Mouse (Mus musculus): ENCODE data around the gene Cyp26c1. TPM values are rescaled to one million over a fixed set of nuclear protein-coding genes. Genes with fewer than 3 reads are reported as not detected.

Cyp26c1 gene
- polyA plus RNA-seq, 1 experiment from 2014 or later: not detected

- Histone ChIP-seq H3K36me3 (replicated peaks; ENCODE audit: insufficient read depth, low read length) (peaks cover 10% of the 10 kb centered on the region), H3K9me3 (ENCODE audit: low read length) (no peaks in the 10 kb centered on the region), H3K4me1 (ENCODE audit: insufficient read depth) (peaks cover 6% of the 10 kb centered on the region), H3K4me3 (ENCODE audit: low read depth, low read length) (no peak overlapping the region), H3K9ac (replicated peaks) (no peak overlapping the region), H3K27ac (ENCODE audit: low read depth) (no peak overlapping the region), H3K27me3 (ENCODE audit: insufficient read depth, low read length) (peaks cover 52% of the 10 kb centered on the region), H3K4me2 (ENCODE audit: low read depth, low read length) (no peak overlapping the region)
- TF ChIP-seq EP300 (IDR thresholded peaks at IDR 0.05; ENCODE audit: low read depth) (no peak), CTCF (IDR thresholded peaks at IDR 0.05; ENCODE audit: low read depth) (no peak)
- 64% methylated on average over 5 of the region's 5 CpGs for WGBS (ENCODE audit: insufficient replicate concordance)
- no peak for DNase-seq
- ATAC-seq: no peak
These were observed 4.1 kb downstream of the Cyp26c1 start for GRCm38 (mm10) chr19:37689478-37689877.

GRCm38 (mm10) chr19:37690716-37691115 is 5.3 kb downstream of the Cyp26c1 start:
- TF ChIP-seq EP300 (IDR thresholded peaks at IDR 0.05; ENCODE audit: low read depth): no peak
- peak; percentile 26; the same call in 1 of the 2 replicates for TF ChIP-seq CTCF (IDR thresholded peaks at IDR 0.05; ENCODE audit: low read depth)
- no peaks in the 10 kb centered on the region for H3K9me3 ChIP-seq (ENCODE audit: low read length)
- WGBS (ENCODE audit: insufficient replicate concordance): 36% methylated on average over 29 of the region's 29 CpGs
- peaks cover 6% of the 10 kb centered on the region for H3K4me1 ChIP-seq (ENCODE audit: insufficient read depth)
- ATAC-seq (no peak), DNase-seq (no peak)
- H3K9ac ChIP-seq (replicated peaks): no peak overlapping the region
- no peak overlapping the region for H3K4me2 ChIP-seq (ENCODE audit: low read depth, low read length)
- peaks cover 63% of the 10 kb centered on the region for H3K27me3 ChIP-seq (ENCODE audit: insufficient read depth, low read length)
- no peak overlapping the region for H3K4me3 ChIP-seq (ENCODE audit: low read depth, low read length)
- peaks cover 6% of the 10 kb centered on the region for H3K36me3 ChIP-seq (replicated peaks; ENCODE audit: insufficient read depth, low read length)
- H3K27ac ChIP-seq (ENCODE audit: low read depth): no peak overlapping the region

GRCm38 (mm10) chr19:37692879-37693278 is 7.5 kb downstream of the Cyp26c1 start:
- ATAC-seq (no peak), DNase-seq (peak; percentile 47)
- peaks cover 78% of the 10 kb centered on the region for H3K27me3 ChIP-seq (ENCODE audit: insufficient read depth, low read length)

GRCm38 (mm10) chr19:37695146-37695545 is 9.8 kb downstream of the Cyp26c1 start:
- no peak for DNase-seq
- H3K36me3 ChIP-seq (replicated peaks; ENCODE audit: insufficient read depth, low read length): no peaks in the 10 kb centered on the region

More at GRCm38 (mm10) chr19:37692879-37693278, 7.5 kb downstream of the Cyp26c1 start:
- H3K9ac ChIP-seq (replicated peaks): no peak overlapping the region
- H3K27ac ChIP-seq (ENCODE audit: low read depth): no peak overlapping the region
- no peaks in the 10 kb centered on the region for H3K36me3 ChIP-seq (replicated peaks; ENCODE audit: insufficient read depth, low read length)
- peak overlapping the region; percentile 32 for H3K4me3 ChIP-seq (ENCODE audit: low read depth, low read length)
- peaks cover 18% of the 10 kb centered on the region for H3K4me1 ChIP-seq (ENCODE audit: insufficient read depth)
- no peak for TF ChIP-seq CTCF (IDR thresholded peaks at IDR 0.05; ENCODE audit: low read depth)
- no peak for TF ChIP-seq EP300 (IDR thresholded peaks at IDR 0.05; ENCODE audit: low read depth)
- peak overlapping the region; percentile 55 for H3K4me2 ChIP-seq (ENCODE audit: low read depth, low read length)
- no peaks in the 10 kb centered on the region for H3K9me3 ChIP-seq (ENCODE audit: low read length)
- 7% methylated on average over 40 of the region's 40 CpGs for WGBS (ENCODE audit: insufficient replicate concordance)

GRCm38 (mm10) chr19:37695762-37696602 is 10.6 kb downstream of the Cyp26c1 start:
- H3K4me3 ChIP-seq (ENCODE audit: low read depth, low read length): peak overlapping the region; percentile 40

More at GRCm38 (mm10) chr19:37695146-37695545, 9.8 kb downstream of the Cyp26c1 start:
- 50% methylated on average over 13 of the region's 13 CpGs for WGBS (ENCODE audit: insufficient replicate concordance)
- no peaks in the 10 kb centered on the region for H3K9me3 ChIP-seq (ENCODE audit: low read length)
- no peak for TF ChIP-seq CTCF (IDR thresholded peaks at IDR 0.05; ENCODE audit: low read depth)
- peaks cover 21% of the 10 kb centered on the region for H3K4me1 ChIP-seq (ENCODE audit: insufficient read depth)
- ATAC-seq: no peak
- H3K27me3 ChIP-seq (ENCODE audit: insufficient read depth, low read length): peaks cover 97% of the 10 kb centered on the region
- H3K4me3 ChIP-seq (ENCODE audit: low read depth, low read length): no peak overlapping the region
- H3K27ac ChIP-seq (ENCODE audit: low read depth): no peak overlapping the region
- H3K4me2 ChIP-seq (ENCODE audit: low read depth, low read length): no peak overlapping the region
- no peak overlapping the region for H3K9ac ChIP-seq (replicated peaks)

GRCm38 (mm10) chr19:37696603-37697334 is 11.4 kb downstream of the Cyp26c1 start:
- Histone ChIP-seq H3K4me3 (ENCODE audit: low read depth, low read length) (peak overlapping the region; percentile 40), H3K4me2 (ENCODE audit: low read depth, low read length) (peak overlapping the region; percentile 66), H3K9me3 (ENCODE audit: low read length) (no peaks in the 10 kb centered on the region), H3K9ac (replicated peaks) (no peak overlapping the region), H3K27ac (ENCODE audit: low read depth) (no peak overlapping the region), H3K36me3 (replicated peaks; ENCODE audit: insufficient read depth, low read length) (no peaks in the 10 kb centered on the region), H3K27me3 (ENCODE audit: insufficient read depth, low read length) (peaks cover 88% of the 10 kb centered on the region), H3K4me1 (ENCODE audit: insufficient read depth) (peaks cover 21% of the 10 kb centered on the region)
- ATAC-seq: no peak
- WGBS (ENCODE audit: insufficient replicate concordance): 9% methylated on average over 22 of the region's 22 CpGs
- DNase-seq: no peak
- TF ChIP-seq CTCF (IDR thresholded peaks at IDR 0.05; ENCODE audit: low read depth) (no peak), EP300 (IDR thresholded peaks at IDR 0.05; ENCODE audit: low read depth) (no peak)

More at GRCm38 (mm10) chr19:37695762-37696602, 10.6 kb downstream of the Cyp26c1 start:
- WGBS (ENCODE audit: insufficient replicate concordance): 6% methylated on average over 42 of the region's 42 CpGs
- TF ChIP-seq CTCF (IDR thresholded peaks at IDR 0.05; ENCODE audit: low read depth) (no peak), EP300 (IDR thresholded peaks at IDR 0.05; ENCODE audit: low read depth) (no peak)
- ATAC-seq: peak; percentile 72
- Histone ChIP-seq H3K4me1 (ENCODE audit: insufficient read depth) (peaks cover 21% of the 10 kb centered on the region), H3K27ac (ENCODE audit: low read depth) (no peak overlapping the region), H3K27me3 (ENCODE audit: insufficient read depth, low read length) (peaks cover 95% of the 10 kb centered on the region), H3K36me3 (replicated peaks; ENCODE audit: insufficient read depth, low read length) (no peaks in the 10 kb centered on the region), H3K4me2 (ENCODE audit: low read depth, low read length) (peak overlapping the region; percentile 66), H3K9ac (replicated peaks) (no peak overlapping the region), H3K9me3 (ENCODE audit: low read length) (no peaks in the 10 kb centered on the region)
- peak; percentile 63 for DNase-seq

Measured in liver, postnatal 0 days (tissue).